Mouse (Mus musculus): ENCODE data around the gene Tmem255b.

Tmem255b gene

GRCm38 (mm10) chr8:13446456-13446855, 11.5 kb downstream of the Tmem255b start:
- DNase-seq (ENCODE audit: low spot score in 2 of 2) = no peak

GRCm38 (mm10) chr8:13448145-13448544, 13.2 kb downstream of the Tmem255b start:
- no peak for DNase-seq (ENCODE audit: low spot score in 2 of 2)

GRCm38 (mm10) chr8:13451747-13452277, 16.8 kb downstream of the Tmem255b start:
- no peak for DNase-seq (ENCODE audit: low spot score in 2 of 2)

GRCm38 (mm10) chr8:13454341-13455113, 19.5 kb downstream of the Tmem255b start:
- DNase-seq (ENCODE audit: low spot score in 2 of 2) = no peak

- peak in 1 of 2 experiments; percentile 4 for DNase-seq (ENCODE audit: low spot score in 2 of 2)
These were observed 20.3 kb downstream of the Tmem255b start for GRCm38 (mm10) chr8:13455295-13455694.

GRCm38 (mm10) chr8:13459431-13459830, 24.4 kb downstream of the Tmem255b start:
- DNase-seq (ENCODE audit: low spot score in 2 of 2) = no peak

GRCm38 (mm10) chr8:13461085-13461765, 26.2 kb downstream of the Tmem255b start:
- DNase-seq (ENCODE audit: low spot score in 2 of 2) = no peak

- peak; percentile 32 to 55 for DNase-seq (ENCODE audit: low spot score in 2 of 2)
These were observed 26.9 kb downstream of the Tmem255b start for GRCm38 (mm10) chr8:13461843-13462242.

- DNase-seq (ENCODE audit: low spot score in 2 of 2) = no peak
These were observed 27.4 kb downstream of the Tmem255b start for GRCm38 (mm10) chr8:13462392-13462791.

- DNase-seq (ENCODE audit: low spot score in 2 of 2) = no peak
These were observed 30.3 kb downstream of the Tmem255b start for GRCm38 (mm10) chr8:13465324-13465723.

GRCm38 (mm10) chr8:13466989-13467388, 32.0 kb downstream of the Tmem255b start:
- no peak for DNase-seq (ENCODE audit: low spot score in 2 of 2)

- DNase-seq (ENCODE audit: low spot score in 2 of 2) = no peak
These were observed 33.7 kb downstream of the Tmem255b start for GRCm38 (mm10) chr8:13468737-13469136.

- DNase-seq (ENCODE audit: low spot score in 2 of 2) = no peak
These were observed 36.5 kb downstream of the Tmem255b start for GRCm38 (mm10) chr8:13471484-13471883.

- no peak for DNase-seq (ENCODE audit: low spot score in 2 of 2)
These were observed 37.3 kb downstream of the Tmem255b start for GRCm38 (mm10) chr8:13472284-13472683.

- DNase-seq (ENCODE audit: low spot score in 2 of 2) = no peak
These were observed 40.9 kb downstream of the Tmem255b start for GRCm38 (mm10) chr8:13475892-13476291.

GRCm38 (mm10) chr8:13481089-13481554, 46.1 kb downstream of the Tmem255b start:
- no peak for DNase-seq (ENCODE audit: low spot score in 2 of 2)

GRCm38 (mm10) chr8:13481596-13481995, 46.6 kb downstream of the Tmem255b start:
- no peak for DNase-seq (ENCODE audit: low spot score in 2 of 2)

- DNase-seq (ENCODE audit: low spot score in 2 of 2) = no peak
These were observed 47.3 kb downstream of the Tmem255b start for GRCm38 (mm10) chr8:13482101-13482801.

GRCm38 (mm10) chr8:13483191-13483590, 48.2 kb downstream of the Tmem255b start:
- DNase-seq (ENCODE audit: low spot score in 2 of 2) = no peak

- no peak for DNase-seq (ENCODE audit: low spot score in 2 of 2)
These were observed 54.4 kb downstream of the Tmem255b start for GRCm38 (mm10) chr8:13489351-13489750.

GRCm38 (mm10) chr8:13489986-13490910, 55.3 kb downstream of the Tmem255b start:
- DNase-seq (ENCODE audit: low spot score in 2 of 2) = no peak
